Mouse (Mus musculus) layer of hippocampus, adult 6 months (tissue): ENCODE results near the gene Olfr917. TPM values are rescaled to one million over a fixed set of nuclear protein-coding genes. Genes with fewer than 3 reads are reported as not detected.

Experiments used
- long read RNA-seq, 2 experiments: library from polyadenylated mRNA; unstranded; transcript quantifications; one replicate each; pipeline ENCODE4 v2.0.0; 2019 to 2020
- polyA plus RNA-seq: library from polyadenylated mRNA; unstranded; fragments of <200 nt; fragmentation: Nextera tagmentation; gene quantifications from 2 replicates; pipeline ENCODE4 v1.2.3, GENCODE M21; 2021

The Olfr917 gene
- polyA plus RNA-seq = not detected in 2 replicates
- long read RNA-seq, experiment 1 = 0 reads
- long read RNA-seq, experiment 2 = 0 reads

GRCm38 (mm10) chr9:38665742-38666141 lies at the start of gene Olfr917:
Gene Olfr917, minus strand, starts transcription at chr9:38665842.

DNA sequence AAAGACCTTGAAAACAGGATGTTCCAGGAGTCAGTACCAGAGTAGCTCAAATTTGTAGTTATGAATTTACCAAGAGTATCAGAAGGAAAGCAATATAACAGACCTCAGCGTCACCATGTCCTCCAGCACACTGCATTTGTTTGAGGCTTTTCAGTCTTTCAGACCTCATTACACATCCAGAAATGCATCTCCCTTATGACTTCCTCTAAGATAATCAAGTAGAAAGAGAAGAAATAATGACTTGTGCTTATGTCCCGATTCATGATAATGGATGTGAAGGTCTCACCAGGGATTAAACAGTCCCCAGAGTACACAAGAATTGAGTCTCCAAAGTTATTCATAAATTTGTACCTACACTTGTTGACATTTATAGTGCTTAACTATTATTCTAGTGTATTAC lies 8.9 kb upstream of the Olfr917 start, which contains the start of gene Olfr918:
Gene Olfr918, minus strand, starts transcription at position 101 of the 400 bp plus-strand sequence.

GRCm38 (mm10) chr9:38659775-38660174 lies 5.9 kb downstream of the Olfr917 start, which contains the start of gene Olfr916:
Gene Olfr916, minus strand, starts transcription at chr9:38659875.

Other genes starting within 250 kb of the Olfr917 start
- not detected in 2 replicates for gene Olfr901, start 236.4 kb downstream of the Olfr917 start, polyA plus RNA-seq
- not detected in 2 replicates for gene Olfr902, start 218.2 kb downstream of the Olfr917 start, polyA plus RNA-seq
- not detected in 2 replicates for gene Olfr904, start 202.7 kb downstream of the Olfr917 start, polyA plus RNA-seq
- gene Olfr905, start 194.7 kb downstream of the Olfr917 start, polyA plus RNA-seq = not detected in 2 replicates
- gene Olfr906, start 178.8 kb downstream of the Olfr917 start, polyA plus RNA-seq = not detected in 2 replicates
- not detected in 2 replicates for gene Olfr907, start 170.0 kb downstream of the Olfr917 start, polyA plus RNA-seq
- gene Olfr911-ps1, start 144.3 kb downstream of the Olfr917 start, polyA plus RNA-seq = not detected in 2 replicates
- not detected in 2 replicates for gene Olfr910, start 128.0 kb downstream of the Olfr917 start, polyA plus RNA-seq
- gene Olfr912, start 85.7 kb downstream of the Olfr917 start, polyA plus RNA-seq = not detected in 2 replicates
- not detected in 2 replicates for gene Olfr913, start 73.1 kb downstream of the Olfr917 start, polyA plus RNA-seq
- not detected in 2 replicates for gene Olfr914, start 60.7 kb downstream of the Olfr917 start, polyA plus RNA-seq
- not detected in 2 replicates for gene Olfr916, start 6.0 kb downstream of the Olfr917 start, polyA plus RNA-seq
- not detected in 2 replicates for gene Olfr918, start 8.8 kb upstream of the Olfr917 start, polyA plus RNA-seq
- gene Olfr919, start 37.8 kb upstream of the Olfr917 start, polyA plus RNA-seq = not detected in 2 replicates
- 5.5 and 6.8 TPM in 2 replicates for gene Vwa5a, start 52.4 kb upstream of the Olfr917 start, polyA plus RNA-seq
- gene Olfr920, start 86.5 kb upstream of the Olfr917 start, polyA plus RNA-seq = not detected in 2 replicates
- gene Olfr921, start 107.2 kb upstream of the Olfr917 start, polyA plus RNA-seq = not detected in 2 replicates
- not detected in 2 replicates for gene Olfr922, start 148.8 kb upstream of the Olfr917 start, polyA plus RNA-seq
- gene Olfr923, start 160.7 kb upstream of the Olfr917 start, polyA plus RNA-seq = not detected in 2 replicates
- not detected in 2 replicates for gene Olfr924, start 178.6 kb upstream of the Olfr917 start, polyA plus RNA-seq
- gene Olfr26, start 189.2 kb upstream of the Olfr917 start, polyA plus RNA-seq = not detected in 2 replicates
- gene Olfr926, start 211.3 kb upstream of the Olfr917 start, polyA plus RNA-seq = not detected in 2 replicates